Mouse (Mus musculus) midbrain, embryonic 14.5 days (tissue): ENCODE data around the gene Rere. TPM values are rescaled to one million over a fixed set of nuclear protein-coding genes. Genes with fewer than 3 reads are reported as not detected.
"Not testable (repeated sequence)": the region's sequence is repeated elsewhere in the genome, so short reads cannot be mapped to it uniquely, and the experiment has no call there.

ENCODE experiments used
- ATAC-seq: fragments of 200-750 bp; cut with Nextera tagmentation; 2 replicates; pipeline ENCODE4 v1.8.0; 2017; ENCODE audit warnings: moderate number of reproducible peaks, moderate library complexity; ENCODE audit not compliant: low FRiP score, low TSS enrichment
- DNase-seq: peaks from one replicate; pipeline ENCODE4 v3.0.0-alpha.2; 2015
- H3K27ac ChIP-seq: fragments of 300-500 bp; sonication (generic); replicated peaks from 2 replicates; pipeline ENCODE4 v1.5.1; 2014; ENCODE audit warnings: mild to moderate bottlenecking, low read depth, low read length, moderate library complexity
- H3K27me3 ChIP-seq: fragments of 300-500 bp; sonication (generic); 2 replicates; pipeline ENCODE4 v1.6.1; 2014; ENCODE audit warnings: low read length, control low read depth, mixed read lengths; ENCODE audit not compliant: control insufficient read depth, insufficient read depth
- H3K36me3 ChIP-seq: fragments of 300-500 bp; sonication (generic); 2 replicates; pipeline ENCODE4 v1.6.1; 2014; ENCODE audit warnings: low read length, control low read depth; ENCODE audit not compliant: control insufficient read depth, insufficient read depth
- H3K4me1 ChIP-seq: fragments of 300-500 bp; sonication (generic); 2 replicates; pipeline ENCODE4 v1.6.1; 2014; ENCODE audit warnings: mild to moderate bottlenecking, antibody characterized with exemption, low read length, control low read depth; ENCODE audit not compliant: control insufficient read depth, insufficient read depth
- H3K4me2 ChIP-seq: fragments of 300-500 bp; sonication (generic); 2 replicates; pipeline ENCODE4 v1.6.1; 2014; ENCODE audit warnings: mild to moderate bottlenecking, low read length, moderate library complexity
- H3K4me3 ChIP-seq: fragments of 300-500 bp; sonication (generic); replicated peaks from 2 replicates; pipeline ENCODE4 v1.5.1; 2014; ENCODE audit warnings: low read depth, low read length
- H3K9ac ChIP-seq: fragments of 300-500 bp; sonication (generic); replicated peaks from 2 replicates; pipeline ENCODE4 v1.6.1; 2014; ENCODE audit warnings: mild to moderate bottlenecking, low read length, moderate library complexity
- H3K9me3 ChIP-seq: fragments of 300-500 bp; sonication (generic); 2 replicates; pipeline ENCODE4 v1.6.1; 2016; ENCODE audit warnings: low read length, control low read depth, mixed read lengths; ENCODE audit not compliant: control insufficient read depth
- WGBS: fragments of 180-500 bp; shearing (Covaris S2); extraction: QIAGEN DNeasy Blood & Tissue Kit; methylation state at CpG from one replicate; pipeline ENCODE4 v1.1.7; 2014; 5-methylcytosine and 5-hydroxymethylcytosine counted together
- polyA plus RNA-seq: library from polyadenylated mRNA; unstranded; fragments of >200 nt; fragmentation: Nextera tagmentation; extraction: Ambion mirVana; gene quantifications from 2 replicates; pipeline ENCODE4 v1.2.1, GENCODE M21; 2014

Gene Rere
- polyA plus RNA-seq, 1 experiment from 2014 or later = 48.6 TPM

GRCm38 (mm10) chr4:150549989-150550716 is 268.7 kb downstream of the Rere start:
- H3K9me3 ChIP-seq = no peaks in the 10 kb centered on the region
- no peaks in the 10 kb centered on the region for H3K4me1 ChIP-seq
- H3K4me3 ChIP-seq = no peak overlapping the region
- no peak overlapping the region for H3K27ac ChIP-seq
- H3K27me3 ChIP-seq = no peaks in the 10 kb centered on the region
- WGBS = 91% methylated on average over 12 of the region's 12 CpGs
- no peak overlapping the region for H3K9ac ChIP-seq
- DNase-seq (no peak), ATAC-seq (no peak)
- no peak overlapping the region for H3K4me2 ChIP-seq
- H3K36me3 ChIP-seq = peaks cover 19% of the 10 kb centered on the region; the same call in 1 of the 2 replicates

GRCm38 (mm10) chr4:150551390-150551789 is 269.9 kb downstream of the Rere start:
- H3K36me3 ChIP-seq = peaks cover 18% of the 10 kb centered on the region; the same call in 1 of the 2 replicates
- no peak overlapping the region for H3K4me2 ChIP-seq
- no peak overlapping the region for H3K9ac ChIP-seq
- no peaks in the 10 kb centered on the region for H3K27me3 ChIP-seq
- H3K27ac ChIP-seq = no peak overlapping the region
- no peak overlapping the region for H3K4me3 ChIP-seq
- H3K4me1 ChIP-seq = peaks cover 8% of the 10 kb centered on the region
- ATAC-seq = no peak
- no peaks in the 10 kb centered on the region for H3K9me3 ChIP-seq
- WGBS = 87% methylated on average over 4 of the region's 4 CpGs
- no peak for DNase-seq

- H3K27me3 ChIP-seq = no peaks in the 10 kb centered on the region
- 90% methylated on average over 15 of the region's 15 CpGs for WGBS
- no peak overlapping the region for H3K4me3 ChIP-seq
- H3K4me1 ChIP-seq = peaks cover 23% of the 10 kb centered on the region
- no peak for ATAC-seq
- no peak overlapping the region for H3K4me2 ChIP-seq
- H3K9ac ChIP-seq = no peak overlapping the region
- H3K36me3 ChIP-seq = peaks cover 14% of the 10 kb centered on the region; the same call in 1 of the 2 replicates
- no peaks in the 10 kb centered on the region for H3K9me3 ChIP-seq
- no peak overlapping the region for H3K27ac ChIP-seq
- DNase-seq = no peak
Observed at GRCm38 (mm10) chr4:150552751-150553600, 271.5 kb downstream of the Rere start.

GRCm38 (mm10) chr4:150555783-150556182 is 274.3 kb downstream of the Rere start:
- Histone ChIP-seq H3K27me3 (no peaks in the 10 kb centered on the region), H3K4me3 (no peak overlapping the region), H3K36me3 (0 out of 2 replicates have a peak, but pooled peaks cover 5% of the 10 kb centered on the region), H3K27ac (peak overlapping the region; percentile 92), H3K4me1 (peaks cover 25% of the 10 kb centered on the region), H3K9ac (peak overlapping the region; percentile 23; the same call in 1 of the 2 replicates), H3K9me3 (no peaks in the 10 kb centered on the region), H3K4me2 (no peak overlapping the region)
- ATAC-seq (no peak), DNase-seq (no peak)

GRCm38 (mm10) chr4:150556382-150557221 is 275.2 kb downstream of the Rere start:
- Histone ChIP-seq H3K27ac (peak overlapping the region; percentile 92), H3K9me3 (no peaks in the 10 kb centered on the region), H3K27me3 (no peaks in the 10 kb centered on the region), H3K4me2 (peak overlapping the region; percentile 32), H3K36me3 (peaks cover under 1% of the 10 kb centered on the region; the same call in 1 of the 2 replicates), H3K4me3 (no peak overlapping the region), H3K4me1 (peaks cover 25% of the 10 kb centered on the region), H3K9ac (peak overlapping the region; percentile 23; the same call in 1 of the 2 replicates)
- DNase-seq (peak; percentile 90), ATAC-seq (peak; percentile 78)
- WGBS = 13% methylated on average over 17 of the region's 17 CpGs

- Histone ChIP-seq H3K4me1 (peaks cover 25% of the 10 kb centered on the region), H3K27ac (peak overlapping the region; percentile 92), H3K4me2 (peak overlapping the region; percentile 32)
- DNase-seq, H3K9ac ChIP-seq, H3K4me3 ChIP-seq, H3K27me3 ChIP-seq, H3K36me3 ChIP-seq, H3K9me3 ChIP-seq, ATAC-seq: not testable (repeated sequence)
- WGBS = 69% methylated on average over 3 of the region's 3 CpGs
Observed at GRCm38 (mm10) chr4:150557289-150557688, 275.8 kb downstream of the Rere start.

- ATAC-seq = no peak
- H3K4me1 ChIP-seq = peaks cover 28% of the 10 kb centered on the region
- H3K4me3 ChIP-seq = no peak overlapping the region
- H3K27me3 ChIP-seq = no peaks in the 10 kb centered on the region
- H3K4me2 ChIP-seq = no peak overlapping the region
- DNase-seq = no peak
- peak overlapping the region; percentile 92 for H3K27ac ChIP-seq
- WGBS = 44% methylated on average over 1 of the region's 1 CpGs
- no peaks in the 10 kb centered on the region for H3K9me3 ChIP-seq
- H3K9ac ChIP-seq = no peak overlapping the region
- no peaks in the 10 kb centered on the region; the same call in 1 of the 2 replicates for H3K36me3 ChIP-seq
Observed at GRCm38 (mm10) chr4:150557976-150558375, 276.5 kb downstream of the Rere start.

GRCm38 (mm10) chr4:150559514-150559913 is 278.1 kb downstream of the Rere start:
- H3K4me1 ChIP-seq = peaks cover 36% of the 10 kb centered on the region
- 89% methylated on average over 3 of the region's 3 CpGs for WGBS

More at GRCm38 (mm10) chr4:150559514-150559913, 278.1 kb downstream of the Rere start:
- no peaks in the 10 kb centered on the region; the same call in 1 of the 2 replicates for H3K36me3 ChIP-seq
- no peak overlapping the region for H3K27ac ChIP-seq
- H3K4me3 ChIP-seq = no peak overlapping the region
- H3K4me2 ChIP-seq = no peak overlapping the region
- no peaks in the 10 kb centered on the region for H3K9me3 ChIP-seq
- no peaks in the 10 kb centered on the region for H3K27me3 ChIP-seq
- ATAC-seq = no peak
- H3K9ac ChIP-seq = no peak overlapping the region
- no peak for DNase-seq
